Mouse (Mus musculus) forebrain, embryonic 11.5 days (tissue): ENCODE data around the gene Armc2. TPM values are rescaled to one million over a fixed set of nuclear protein-coding genes. Genes with fewer than 3 reads are reported as not detected.

Source experiments
- ATAC-seq: fragments of 200-750 bp; cut with Nextera tagmentation; replicated peaks from 2 replicates; pipeline ENCODE4 v1.8.0; 2017; ENCODE audit warnings: moderate TSS enrichment; ENCODE audit not compliant: low FRiP score
- DNase-seq: peaks from one replicate; pipeline ENCODE4 v3.0.0-alpha.2; 2017; ENCODE audit warnings: low spot score
- H3K27ac ChIP-seq: fragments of 300-500 bp; sonication (generic); 2 replicates; pipeline ENCODE4 v1.5.1; 2014; ENCODE audit warnings: low read depth, low read length
- H3K27me3 ChIP-seq: fragments of 300-500 bp; sonication (generic); 2 replicates; pipeline ENCODE4 v1.6.1; 2014; ENCODE audit warnings: mild to moderate bottlenecking, low read length, mixed read lengths; ENCODE audit not compliant: control insufficient read depth, insufficient read depth
- H3K36me3 ChIP-seq: fragments of 300-500 bp; sonication (generic); 2 replicates; pipeline ENCODE4 v1.6.1; 2014; ENCODE audit warnings: mild to moderate bottlenecking, low read length, moderate library complexity, mixed read lengths; ENCODE audit not compliant: control insufficient read depth, insufficient read depth
- H3K4me1 ChIP-seq: fragments of 300-500 bp; sonication (generic); replicated peaks from 2 replicates; pipeline ENCODE4 v1.6.1; 2014; ENCODE audit warnings: low read length, mixed read lengths; ENCODE audit not compliant: control insufficient read depth, insufficient read depth
- H3K4me2 ChIP-seq: fragments of 300-500 bp; sonication (generic); 2 replicates; pipeline ENCODE4 v1.6.1; 2014; ENCODE audit warnings: low read depth, mild to moderate bottlenecking, low read length, moderate library complexity, mixed read lengths; ENCODE audit not compliant: severe bottlenecking
- H3K4me3 ChIP-seq: fragments of 300-500 bp; sonication (generic); 2 replicates; pipeline ENCODE4 v1.5.1; 2014; ENCODE audit warnings: low read depth, low read length
- H3K9ac ChIP-seq: fragments of 300-500 bp; sonication (generic); 2 replicates; pipeline ENCODE4 v1.6.1; 2014; ENCODE audit warnings: low read length
- H3K9me3 ChIP-seq: fragments of 300-500 bp; sonication (generic); 2 replicates; pipeline ENCODE4 v1.6.1; 2016; ENCODE audit warnings: low read length, mixed read lengths; ENCODE audit not compliant: control insufficient read depth
- WGBS: fragments of 180-500 bp; shearing (Covaris S2); extraction: QIAGEN DNeasy Blood & Tissue Kit; methylation state at CpG from one replicate; pipeline ENCODE4 v1.1.7; 2014; 5-methylcytosine and 5-hydroxymethylcytosine counted together
- polyA plus RNA-seq: library from polyadenylated mRNA; unstranded; fragments of >200 nt; fragmentation: Nextera tagmentation; extraction: Ambion mirVana; gene quantifications from 2 replicates; pipeline ENCODE4 v1.2.1, GENCODE M21; 2014

Gene Armc2
- polyA plus RNA-seq, 1 experiment from 2014 or later: 4.5 TPM

DNA sequence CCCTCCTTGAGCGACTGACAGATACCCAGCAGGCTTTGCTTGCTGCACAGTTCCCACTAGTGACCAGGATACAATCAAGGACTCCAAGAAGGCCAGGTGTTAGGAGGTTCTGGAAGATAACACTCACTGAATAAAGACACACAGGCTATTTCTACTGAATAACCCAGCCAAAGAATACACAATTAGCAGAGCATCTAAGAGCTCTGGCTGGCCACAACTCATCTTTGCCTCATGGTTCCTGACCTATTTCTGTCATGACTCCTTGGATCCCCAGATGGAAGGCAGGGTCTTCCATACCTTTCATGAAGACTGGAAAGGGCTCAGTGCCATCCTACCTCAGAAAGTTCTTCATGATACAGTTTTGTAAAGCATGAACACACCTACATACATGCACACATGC is 14.2 kb downstream of the Armc2 start:
- ATAC-seq (no peak), DNase-seq (peak; percentile 19)
- no peaks in the 10 kb centered on the region for H3K9me3 ChIP-seq
- H3K27me3 ChIP-seq: no peaks in the 10 kb centered on the region
- H3K4me2 ChIP-seq: no peak overlapping the region
- H3K9ac ChIP-seq: no peak overlapping the region
- H3K4me3 ChIP-seq: no peak overlapping the region
- H3K27ac ChIP-seq: no peak overlapping the region
- no peaks in the 10 kb centered on the region for H3K36me3 ChIP-seq
- WGBS: 89% methylated on average over 1 of the region's 1 CpGs
- H3K4me1 ChIP-seq: no peaks in the 10 kb centered on the region

DNA sequence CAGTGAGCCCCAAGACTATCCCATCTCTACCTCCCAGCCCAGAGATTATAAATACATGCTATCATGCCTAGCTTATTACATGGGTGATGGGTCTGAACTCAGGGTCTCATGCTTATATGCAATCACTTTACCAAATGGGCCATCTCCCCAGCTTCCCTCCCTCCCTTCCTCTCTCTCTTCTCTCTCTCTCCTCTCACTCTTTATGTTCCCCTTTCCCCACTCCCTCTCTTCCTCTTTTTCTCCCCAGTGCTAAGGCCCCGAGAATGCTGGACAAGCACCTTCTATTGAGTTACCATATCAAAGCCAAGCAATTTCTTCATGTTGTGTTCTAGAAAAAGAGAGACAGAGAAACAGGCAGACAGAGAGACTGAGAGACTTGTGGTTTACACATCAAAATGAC is 14.7 kb downstream of the Armc2 start:
- DNase-seq (no peak), ATAC-seq (no peak)
- H3K27ac ChIP-seq: no peak overlapping the region
- H3K4me2 ChIP-seq: no peak overlapping the region
- H3K27me3 ChIP-seq: no peaks in the 10 kb centered on the region
- no peaks in the 10 kb centered on the region for H3K36me3 ChIP-seq
- no peak overlapping the region for H3K4me3 ChIP-seq
- WGBS: 63% methylated on average over 1 of the region's 1 CpGs
- H3K4me1 ChIP-seq: no peaks in the 10 kb centered on the region
- H3K9me3 ChIP-seq: no peaks in the 10 kb centered on the region
- no peak overlapping the region for H3K9ac ChIP-seq

DNA sequence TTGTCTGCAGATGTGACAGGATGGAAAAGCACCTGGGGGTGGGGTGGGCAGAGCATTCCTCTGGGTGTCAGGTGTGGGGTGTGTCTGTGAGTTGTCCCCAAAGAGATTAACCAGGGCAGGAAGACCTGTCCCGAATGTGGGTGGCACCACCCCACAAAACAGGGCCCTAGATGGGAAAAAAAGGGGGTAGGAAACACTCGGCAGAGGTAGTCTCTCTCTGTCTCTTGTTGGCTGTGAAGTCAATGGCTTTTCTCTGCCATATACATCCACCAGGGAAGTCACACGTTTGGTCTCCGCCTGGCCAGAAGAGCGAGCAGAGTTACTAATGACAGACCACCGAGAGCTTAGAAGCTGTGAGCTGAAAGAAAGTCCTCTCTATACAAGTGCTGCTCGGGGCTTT is 15.8 kb downstream of the Armc2 start:
- Histone ChIP-seq H3K27ac (no peak overlapping the region), H3K4me1 (no peaks in the 10 kb centered on the region), H3K27me3 (no peaks in the 10 kb centered on the region), H3K4me2 (no peak overlapping the region), H3K9me3 (no peaks in the 10 kb centered on the region), H3K9ac (no peak overlapping the region), H3K36me3 (no peaks in the 10 kb centered on the region), H3K4me3 (no peak overlapping the region)
- ATAC-seq (no peak), DNase-seq (peak; percentile 34)
- WGBS: 81% methylated on average over 7 of the region's 7 CpGs

DNA sequence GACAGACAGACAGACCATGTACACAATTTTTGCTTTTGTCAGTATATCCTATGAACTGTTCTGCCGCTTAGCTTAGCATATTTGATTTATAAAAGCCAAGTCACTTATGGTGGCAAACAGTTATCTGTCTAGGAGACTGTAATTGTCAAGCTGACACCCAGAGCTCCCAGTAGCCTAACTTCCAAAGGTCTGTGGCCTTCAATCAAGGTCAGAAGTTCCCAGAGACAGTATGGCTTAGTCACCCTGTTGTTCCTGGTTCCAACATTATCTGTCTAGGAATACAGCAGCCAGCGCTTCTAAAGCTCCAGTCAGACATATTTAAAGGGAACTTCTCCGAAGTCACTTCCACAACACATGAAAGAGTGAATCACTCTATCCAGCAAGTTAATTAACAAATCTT is 17.0 kb downstream of the Armc2 start:
- ATAC-seq: no peak
- H3K4me2 ChIP-seq: no peak overlapping the region
- no peaks in the 10 kb centered on the region for H3K4me1 ChIP-seq
- no peak overlapping the region for H3K4me3 ChIP-seq
- no peaks in the 10 kb centered on the region for H3K27me3 ChIP-seq
- DNase-seq: peak; percentile 16
- no peak overlapping the region for H3K27ac ChIP-seq
- no peaks in the 10 kb centered on the region for H3K9me3 ChIP-seq
- no peak overlapping the region for H3K9ac ChIP-seq
- H3K36me3 ChIP-seq: no peaks in the 10 kb centered on the region
- WGBS: 91% methylated on average over 3 of the region's 3 CpGs

DNA sequence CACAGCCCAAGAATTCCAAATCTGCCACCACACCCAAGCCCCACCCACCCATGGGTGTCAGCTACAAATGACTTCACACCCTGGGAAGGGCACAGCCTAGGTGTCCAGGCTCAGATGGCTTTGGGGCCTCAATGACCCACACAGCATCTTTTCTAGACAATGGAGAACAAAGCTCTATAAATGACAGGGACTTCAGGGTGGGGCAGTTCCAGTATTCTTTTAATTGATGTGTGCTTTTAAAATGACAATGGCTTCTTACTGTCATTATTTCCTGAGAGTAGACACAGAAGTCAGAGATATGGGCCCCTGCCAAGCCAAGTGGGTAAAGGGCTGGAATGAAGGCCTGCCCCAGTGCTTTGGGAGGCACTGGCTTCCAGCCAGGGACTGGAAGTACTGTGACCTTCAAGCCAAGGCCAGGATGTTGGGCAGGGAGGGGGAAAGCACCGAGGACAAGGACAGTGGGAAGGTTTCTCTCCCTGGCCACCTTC is 20.5 kb downstream of the Armc2 start:
- Histone ChIP-seq H3K4me1 (no peaks in the 10 kb centered on the region), H3K27ac (no peak overlapping the region), H3K4me2 (no peak overlapping the region), H3K36me3 (no peaks in the 10 kb centered on the region), H3K9ac (no peak overlapping the region), H3K4me3 (no peak overlapping the region), H3K27me3 (no peaks in the 10 kb centered on the region), H3K9me3 (no peaks in the 10 kb centered on the region)
- 78% methylated on average over 1 of the region's 1 CpGs for WGBS
- ATAC-seq (no peak), DNase-seq (no peak)

DNA sequence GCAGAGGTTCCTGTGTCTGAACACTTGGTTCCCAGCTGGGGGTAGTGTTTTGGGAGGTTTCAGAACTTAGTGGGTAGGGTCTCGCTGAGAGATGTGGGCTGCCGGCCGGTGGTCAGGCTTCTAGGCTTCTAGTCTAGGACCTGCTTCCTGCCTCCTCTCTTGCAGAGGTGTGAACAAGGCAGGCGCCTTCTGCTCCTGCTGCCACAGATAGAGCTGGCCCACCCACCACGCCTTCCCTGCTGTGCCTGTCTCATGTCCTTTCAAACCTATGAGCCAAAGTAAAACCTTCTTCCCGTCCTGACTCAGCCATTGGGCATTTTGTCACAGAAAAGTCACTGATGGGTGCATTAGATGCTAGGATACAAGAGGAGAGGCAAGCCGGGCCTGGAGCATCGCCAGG is 22.1 kb downstream of the Armc2 start:
- Histone ChIP-seq H3K4me3 (no peak overlapping the region), H3K36me3 (no peaks in the 10 kb centered on the region), H3K27ac (no peak overlapping the region), H3K4me2 (no peak overlapping the region), H3K9ac (no peak overlapping the region), H3K4me1 (peaks cover 5% of the 10 kb centered on the region; the same call in 1 of the 2 replicates), H3K27me3 (no peaks in the 10 kb centered on the region; the same call in 1 of the 2 replicates), H3K9me3 (no peaks in the 10 kb centered on the region)
- no peak for DNase-seq
- WGBS: 71% methylated on average over 8 of the region's 8 CpGs
- no peak for ATAC-seq

DNA sequence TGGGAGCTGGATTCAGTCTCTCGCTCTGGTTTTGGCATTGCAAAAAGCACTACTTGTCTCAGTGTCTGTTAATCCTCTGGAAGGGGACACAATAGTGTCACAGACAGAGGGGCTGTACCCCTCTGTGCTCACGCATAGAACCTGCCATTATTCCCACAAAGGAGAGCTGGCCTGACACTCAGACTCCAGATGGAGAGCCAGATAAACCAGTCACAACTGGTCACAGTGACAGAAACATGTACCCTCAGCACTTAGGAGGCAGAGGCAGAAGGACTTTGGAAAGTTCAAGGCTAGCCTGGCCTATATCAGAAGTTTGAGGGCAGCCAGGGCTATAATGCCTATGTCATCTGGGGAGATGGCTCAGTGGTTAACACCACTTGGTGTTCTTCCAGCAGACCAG is 23.2 kb downstream of the Armc2 start:
- Histone ChIP-seq H3K4me3 (no peak overlapping the region), H3K4me2 (no peak overlapping the region), H3K36me3 (no peaks in the 10 kb centered on the region), H3K27ac (no peak overlapping the region), H3K4me1 (peaks cover 5% of the 10 kb centered on the region; the same call in 1 of the 2 replicates), H3K9ac (no peak overlapping the region), H3K27me3 (peaks cover 2% of the 10 kb centered on the region; the same call in 1 of the 2 replicates), H3K9me3 (no peaks in the 10 kb centered on the region)
- DNase-seq (no peak), ATAC-seq (no peak)
- WGBS: 39% methylated on average over 2 of the region's 2 CpGs

DNA sequence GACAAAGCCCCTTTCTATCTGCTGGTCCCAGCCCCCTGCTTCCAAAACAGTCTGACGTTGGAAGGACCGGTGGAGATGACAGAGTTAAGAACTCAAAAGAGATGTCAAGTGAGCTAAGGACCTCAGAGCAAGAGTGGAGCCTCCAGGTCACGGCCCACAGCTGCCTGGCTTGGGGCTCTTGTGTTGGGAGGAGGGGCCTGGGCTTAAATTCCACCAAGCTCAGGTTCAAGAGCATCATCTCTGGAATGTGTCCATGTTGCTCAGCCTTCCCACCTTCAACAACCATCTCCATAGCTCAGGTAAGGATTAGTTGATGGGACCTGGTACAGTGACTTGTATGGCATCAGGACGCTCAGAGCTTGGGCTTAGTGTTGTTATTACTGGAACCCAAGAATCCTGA is 23.7 kb downstream of the Armc2 start:
- ATAC-seq (no peak), DNase-seq (no peak)
- Histone ChIP-seq H3K4me2 (no peak overlapping the region), H3K27ac (no peak overlapping the region), H3K9me3 (no peaks in the 10 kb centered on the region), H3K36me3 (no peaks in the 10 kb centered on the region), H3K27me3 (peaks cover 2% of the 10 kb centered on the region; the same call in 1 of the 2 replicates), H3K9ac (no peak overlapping the region), H3K4me3 (no peak overlapping the region), H3K4me1 (peaks cover 5% of the 10 kb centered on the region; the same call in 1 of the 2 replicates)
- WGBS: 46% methylated on average over 4 of the region's 4 CpGs

DNA sequence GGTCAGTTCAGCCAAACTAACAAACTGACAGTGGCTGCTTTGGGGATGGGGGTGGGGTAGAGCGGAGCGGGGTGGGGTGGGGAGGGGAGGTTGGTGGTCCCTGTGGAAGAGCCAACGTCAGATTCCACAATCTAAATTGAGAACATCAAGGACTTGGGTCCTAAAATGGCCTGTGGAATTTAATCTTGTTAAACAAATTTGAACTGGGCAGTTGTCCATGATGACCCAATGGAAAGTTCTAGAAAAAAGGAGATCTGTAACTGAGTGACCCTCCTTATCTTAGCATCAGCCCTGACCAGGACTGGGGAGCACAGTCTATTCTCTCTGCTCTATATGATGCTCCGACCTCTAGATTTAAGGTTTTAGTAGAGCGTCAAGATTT is 26.2 kb downstream of the Armc2 start:
- Histone ChIP-seq H3K9me3 (no peaks in the 10 kb centered on the region), H3K27ac (no peak overlapping the region), H3K27me3 (peaks cover 2% of the 10 kb centered on the region; the same call in 1 of the 2 replicates), H3K9ac (no peak overlapping the region), H3K36me3 (no peaks in the 10 kb centered on the region), H3K4me2 (no peak overlapping the region), H3K4me3 (no peak overlapping the region), H3K4me1 (peaks cover 5% of the 10 kb centered on the region; the same call in 1 of the 2 replicates)
- no peak for DNase-seq
- 80% methylated on average over 5 of the region's 5 CpGs for WGBS
- ATAC-seq: no peak
